Mouse (Mus musculus) liver, embryonic 14.5 days (tissue): ENCODE measurements around the gene Spata3. TPM values are rescaled to one million over a fixed set of nuclear protein-coding genes. Genes with fewer than 3 reads are reported as not detected.
A peak's percentile ranks its signal among the peaks of the same experiment; 100 is the strongest.

ENCODE experiments used
- ATAC-seq: fragments of 200-750 bp; cut with Nextera tagmentation; 2 replicates; pipeline ENCODE4 v1.8.0; 2017; ENCODE audit warnings: moderate number of reproducible peaks, mild to moderate bottlenecking, moderate library complexity; ENCODE audit not compliant: insufficient read depth
- DNase-seq, 3 experiments: peaks; one replicate each; pipeline ENCODE4 v3.0.0-alpha.2; 2012 to 2013; ENCODE audit warnings: low read depth in 3 of 3, low spot score in 3 of 3
- H3K27ac ChIP-seq: fragments of 300-500 bp; sonication (generic); 2 replicates; pipeline ENCODE4 v1.5.1; 2014; ENCODE audit warnings: moderate library complexity, mild to moderate bottlenecking, control low read depth, inconsistent platforms
- H3K27me3 ChIP-seq: fragments of 300-500 bp; sonication (generic); 2 replicates; pipeline ENCODE4 v1.6.1; 2014; ENCODE audit warnings: mild to moderate bottlenecking, low read length, moderate library complexity; ENCODE audit not compliant: control insufficient read depth, insufficient read depth
- H3K36me3 ChIP-seq: fragments of 300-500 bp; sonication (generic); replicated peaks from 2 replicates; pipeline ENCODE4 v1.6.1; 2014; ENCODE audit warnings: low read depth; ENCODE audit not compliant: control insufficient read depth, insufficient read depth
- H3K4me1 ChIP-seq, 2 experiments: fragments of 200-500 bp in 1 of 2; fragments of 300-500 bp in 1 of 2; sonication (generic) in 1 of 2; replicated peaks; 2 replicates each; pipeline ENCODE4 v1.6.1; 2012 to 2014; ENCODE audit warnings: antibody characterized with exemption in 1 of 2, inconsistent platforms in 1 of 2, low read length in 1 of 2; ENCODE audit not compliant: control insufficient read depth in 2 of 2, insufficient read depth in 2 of 2
- H3K4me2 ChIP-seq: fragments of 300-500 bp; sonication (generic); 2 replicates; pipeline ENCODE4 v1.6.1; 2014; ENCODE audit warnings: low read depth, mild to moderate bottlenecking, control low read depth, moderate library complexity
- H3K4me3 ChIP-seq, 2 experiments: fragments of 200-500 bp in 1 of 2; fragments of 300-500 bp in 1 of 2; sonication (generic) in 1 of 2; 2 replicates each; pipeline ENCODE4 v1.5.1; 2012 to 2014; ENCODE audit warnings: low read depth in 2 of 2, low read length in 2 of 2, mild to moderate bottlenecking in 2 of 2, control low read depth in 1 of 2, inconsistent platforms in 1 of 2, moderate library complexity in 1 of 2; ENCODE audit not compliant: insufficient read depth in 1 of 2
- H3K9ac ChIP-seq: fragments of 300-500 bp; sonication (generic); replicated peaks from 2 replicates; pipeline ENCODE4 v1.6.1; 2014; ENCODE audit warnings: mild to moderate bottlenecking, control low read depth, moderate library complexity
- H3K9me3 ChIP-seq: fragments of 300-500 bp; sonication (generic); 2 replicates; pipeline ENCODE4 v1.6.1; 2016; ENCODE audit warnings: low read length, mixed read lengths; ENCODE audit not compliant: control insufficient read depth
- CTCF ChIP-seq: IDR thresholded peaks from 2 replicates; pipeline ENCODE4 v1.5.1; 2016; ENCODE audit warnings: antibody characterized with exemption, low read depth, control low read depth
- EP300 ChIP-seq: IDR thresholded peaks from 2 replicates; pipeline ENCODE4 v1.6.1; 2016; ENCODE audit warnings: antibody characterized with exemption, low read depth
- WGBS: fragments of 180-500 bp; shearing (Covaris S2); extraction: QIAGEN DNeasy Blood & Tissue Kit; methylation state at CpG from one replicate; pipeline ENCODE4 v1.1.7; 2014; ENCODE audit not compliant: insufficient replicate concordance; 5-methylcytosine and 5-hydroxymethylcytosine counted together
- polyA plus RNA-seq, 2 experiments: library from polyadenylated mRNA; depleted of rRNA in 1 of 2; stranded (reverse) in 1 of 2; unstranded in 1 of 2; fragments of >200 nt; fragmentation: Nextera tagmentation in 1 of 2; extraction: Ambion mirVana in 1 of 2; gene quantifications; 2 replicates each; pipeline versions ENCODE4 v1.2.1 to v1.2.3; 2012 to 2014

The Spata3 gene
- polyA plus RNA-seq, 2 experiments: 0.17 TPM

DNA sequence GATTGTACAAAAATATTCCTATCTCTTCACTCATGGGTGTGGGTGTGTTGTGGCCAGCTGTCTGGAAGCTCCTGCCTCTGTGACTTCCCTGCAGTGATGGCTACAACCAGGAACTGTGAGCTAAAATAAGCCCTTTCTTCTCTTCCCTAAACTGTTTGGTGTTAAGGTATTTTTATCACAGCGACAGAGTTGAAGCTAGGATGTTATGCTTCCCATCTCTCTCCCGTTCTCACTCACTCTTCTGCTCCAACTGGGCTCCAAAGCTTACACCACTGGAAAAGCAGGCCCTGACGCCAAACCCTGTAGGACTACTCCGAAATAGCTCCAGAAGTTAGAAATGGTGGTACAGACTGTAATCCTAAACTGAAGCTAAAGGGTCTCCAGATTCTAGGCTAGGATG, 28.4 kb downstream of the Spata3 start:
- no peak for DNase-seq
- TF ChIP-seq CTCF (no peak), EP300 (no peak)
- ATAC-seq: no peak
- Histone ChIP-seq H3K4me2 (peak overlapping the region; percentile 34), H3K27ac (no peak overlapping the region), H3K4me1 (peaks cover 0 to 2% of the 10 kb centered on the region in 2 experiments; a peak in 1 of 4 replicates), H3K4me3 (no peak overlapping the region), H3K27me3 (peaks cover 44% of the 10 kb centered on the region), H3K9me3 (no peaks in the 10 kb centered on the region), H3K36me3 (no peaks in the 10 kb centered on the region), H3K9ac (no peak overlapping the region)
- 42% methylated on average over 4 of the region's 4 CpGs for WGBS

- Histone ChIP-seq H3K36me3 (no peaks in the 10 kb centered on the region), H3K4me1 (no peaks in the 10 kb centered on the region; a peak in 1 of 4 replicates), H3K27me3 (peaks cover 44% of the 10 kb centered on the region), H3K4me3 (peak within 1 kb of the TSS; percentile 43 to 53), H3K9ac (peak within 1 kb of the TSS; percentile 32), H3K4me2 (peak within 1 kb of the TSS; percentile 41), H3K27ac (no peak within 1 kb of the TSS), H3K9me3 (no peaks in the 10 kb centered on the region)
- 2% methylated on average over 108 of the region's 110 CpGs for WGBS
- no peak for TF ChIP-seq CTCF
- no peak for TF ChIP-seq EP300
- peak; percentile 48 for ATAC-seq
- no peak for DNase-seq
Observed at GRCm38 (mm10) chr1:86045848-86046805, 29.5 kb downstream of the Spata3 start, which contains the start of gene 2810459M11Rik. TSS of gene 2810459M11Rik (plus strand) at chr1:86045863.

GRCm38 (mm10) chr1:86046833-86047563, 30.4 kb downstream of the Spata3 start:
- Histone ChIP-seq H3K4me2 (peak overlapping the region; percentile 41), H3K27me3 (peaks cover 44% of the 10 kb centered on the region), H3K9ac (peak overlapping the region; percentile 13), H3K36me3 (no peaks in the 10 kb centered on the region), H3K9me3 (no peaks in the 10 kb centered on the region), H3K4me1 (no peaks in the 10 kb centered on the region), H3K4me3 (peak overlapping the region; percentile 43 to 53), H3K27ac (no peak overlapping the region; the same call in 1 of the 2 replicates)
- ATAC-seq: no peak; the same call in 1 of the 2 replicates
- TF ChIP-seq EP300 (no peak), CTCF (no peak)
- DNase-seq: no peak
- WGBS: 10% methylated on average over 24 of the region's 24 CpGs

GRCm38 (mm10) chr1:86048231-86048630, 31.6 kb downstream of the Spata3 start:
- no peak overlapping the region for H3K4me2 ChIP-seq
- no peaks in the 10 kb centered on the region for H3K4me1 ChIP-seq
- H3K27ac ChIP-seq: no peak overlapping the region
- TF ChIP-seq EP300 (no peak), CTCF (no peak)
- peaks cover 44% of the 10 kb centered on the region for H3K27me3 ChIP-seq
- DNase-seq: no peak
- 38% methylated on average over 4 of the region's 4 CpGs for WGBS
- no peak overlapping the region for H3K4me3 ChIP-seq
- no peaks in the 10 kb centered on the region for H3K9me3 ChIP-seq
- H3K9ac ChIP-seq: no peak overlapping the region
- H3K36me3 ChIP-seq: no peaks in the 10 kb centered on the region
- no peak for ATAC-seq

DNA sequence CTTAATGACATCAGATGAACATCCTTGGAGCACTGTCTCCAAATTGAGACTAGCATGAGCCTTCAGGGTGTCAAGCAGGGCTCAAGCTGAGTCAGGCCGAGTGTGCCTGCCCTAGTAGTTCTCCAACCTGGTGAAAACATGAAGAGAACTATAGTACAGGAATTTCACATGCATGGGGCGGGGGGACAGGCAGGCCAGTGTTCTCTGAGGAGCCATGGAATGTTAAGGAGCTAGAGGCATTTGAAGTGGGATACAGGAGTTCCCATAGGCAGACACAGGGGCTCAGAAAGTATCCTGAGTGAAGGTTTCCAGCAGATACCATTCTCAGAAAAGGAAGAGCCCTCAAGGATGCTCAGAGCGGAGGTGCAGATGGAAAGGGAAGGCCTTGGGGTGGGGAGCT, 32.1 kb downstream of the Spata3 start:
- Histone ChIP-seq H3K9ac (no peak overlapping the region), H3K9me3 (no peaks in the 10 kb centered on the region), H3K4me3 (no peak overlapping the region), H3K4me2 (no peak overlapping the region), H3K27me3 (peaks cover 44% of the 10 kb centered on the region), H3K4me1 (no peaks in the 10 kb centered on the region), H3K36me3 (no peaks in the 10 kb centered on the region), H3K27ac (no peak overlapping the region)
- 58% methylated on average over 3 of the region's 3 CpGs for WGBS
- ATAC-seq (no peak), DNase-seq (no peak)
- TF ChIP-seq CTCF: no peak
- TF ChIP-seq EP300: no peak
